Mouse (Mus musculus): ENCODE measurements around the gene Tgfbr3.

GRCm38 (mm10) chr5:107304117-107304825 is 14.8 kb upstream of the Tgfbr3 start:
- TF ChIP-seq POLR2A (IDR thresholded peaks at IDR 0.05; ENCODE audit: extremely low read depth, insufficient read depth, low read length) = no peak
- TF ChIP-seq CTCF (IDR thresholded peaks at IDR 0.05; ENCODE audit: extremely low read depth, insufficient read depth, low read length) = no peak
